Mouse (Mus musculus) frontal cortex, postnatal 10 days (tissue): ENCODE measurements at regions not wholly inside any gene's neighbourhood (a gene's known extent, or its start where the extent isn't known, plus 50 kb on each side); places are given as distances from the start of the nearest gene placed in this dataset.

Experiments used
- DNase-seq, 2 experiments: peaks; one replicate each; pipeline ENCODE4 v3.0.0; 2022; ENCODE audit warnings: low spot score in 2 of 2, mixed read lengths in 1 of 2

DNA sequence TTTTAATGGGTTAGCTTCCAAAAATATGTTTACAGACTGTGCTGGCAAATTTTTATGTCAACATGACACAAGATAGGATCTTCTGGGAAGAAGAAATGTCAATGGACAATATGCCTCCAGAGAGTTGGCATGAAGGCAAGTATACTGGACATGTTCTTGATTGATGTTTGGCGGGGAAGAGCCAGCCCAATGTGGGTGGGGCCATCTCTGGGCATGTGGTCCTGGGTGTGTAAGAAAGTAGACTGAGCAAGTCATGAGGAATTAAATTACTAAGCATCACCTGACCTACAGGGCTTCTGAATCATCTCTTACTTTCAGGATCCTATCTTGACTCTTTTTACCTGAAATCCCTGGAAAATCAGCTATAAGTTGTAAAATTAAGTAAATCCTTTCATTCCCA lies 525.0 kb upstream of the Grm7 start:
- no peak for DNase-seq

DNA sequence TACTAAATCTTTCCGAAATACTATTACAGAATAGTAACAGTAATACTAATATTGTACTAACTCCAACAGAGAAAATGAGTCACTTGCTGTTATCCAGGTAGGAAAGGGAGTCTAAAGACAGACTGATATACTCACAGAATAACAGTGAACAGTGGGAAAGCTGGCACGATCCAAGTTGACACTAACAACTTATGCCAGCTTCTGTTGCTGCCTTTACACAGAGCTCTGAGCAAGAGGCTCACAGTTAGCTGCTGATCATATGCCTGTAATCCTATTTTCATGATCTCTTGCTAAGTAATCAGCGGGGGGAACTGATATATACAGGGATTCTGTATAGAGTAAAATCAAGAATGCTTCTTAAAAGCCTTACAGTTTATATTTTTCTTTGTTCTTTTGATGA lies 513.1 kb upstream of the Grm7 start:
- DNase-seq = no peak

DNA sequence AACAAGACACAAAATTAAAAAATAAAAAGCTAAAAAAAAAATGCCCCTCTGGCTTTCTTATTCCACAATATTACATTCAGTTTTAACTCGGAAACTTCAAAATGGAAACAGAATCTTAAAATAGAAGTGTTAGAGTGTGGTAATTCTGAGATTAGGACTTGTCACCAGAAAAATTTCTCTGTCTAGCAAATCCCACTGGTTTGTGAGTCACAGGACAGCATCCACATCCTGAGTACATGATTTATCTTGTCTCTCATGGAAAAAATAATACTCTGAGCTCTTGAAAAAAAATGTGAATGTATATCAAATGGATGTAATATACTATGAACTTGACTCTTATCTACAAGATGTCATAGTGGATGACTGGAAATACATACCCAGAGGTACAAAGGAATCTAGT lies 511.8 kb upstream of the Grm7 start:
- DNase-seq = no peak

DNA sequence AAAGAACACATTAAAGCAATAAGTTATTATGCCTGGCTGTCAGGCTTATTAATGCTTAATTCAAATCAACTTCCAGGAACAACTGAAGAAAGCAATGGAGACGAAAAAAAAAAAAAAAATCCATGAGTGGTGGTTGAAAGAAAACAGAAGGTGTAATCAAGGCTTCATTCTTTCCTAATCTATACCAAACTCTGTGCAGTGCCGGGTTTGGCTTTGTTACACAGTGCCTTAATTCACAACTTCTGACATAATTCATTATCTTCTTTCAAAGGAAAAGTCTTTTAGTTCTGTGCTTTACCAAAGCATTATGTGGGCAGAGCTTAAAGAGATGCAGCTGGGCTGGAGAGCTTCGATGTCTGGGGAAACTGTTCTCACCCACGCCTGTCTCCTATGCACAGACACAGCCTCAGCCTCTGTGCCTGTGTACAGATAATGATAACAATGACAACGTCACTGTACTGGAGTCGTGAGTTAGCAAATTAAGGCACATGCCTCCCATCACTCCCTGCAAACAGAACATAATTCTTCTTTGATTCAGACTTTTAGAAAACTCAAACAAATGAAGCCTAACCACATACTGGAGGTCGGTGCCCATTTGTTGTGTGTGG lies 508.2 kb upstream of the Grm7 start:
- DNase-seq = peak in 1 of 2 experiments; percentile 20

DNA sequence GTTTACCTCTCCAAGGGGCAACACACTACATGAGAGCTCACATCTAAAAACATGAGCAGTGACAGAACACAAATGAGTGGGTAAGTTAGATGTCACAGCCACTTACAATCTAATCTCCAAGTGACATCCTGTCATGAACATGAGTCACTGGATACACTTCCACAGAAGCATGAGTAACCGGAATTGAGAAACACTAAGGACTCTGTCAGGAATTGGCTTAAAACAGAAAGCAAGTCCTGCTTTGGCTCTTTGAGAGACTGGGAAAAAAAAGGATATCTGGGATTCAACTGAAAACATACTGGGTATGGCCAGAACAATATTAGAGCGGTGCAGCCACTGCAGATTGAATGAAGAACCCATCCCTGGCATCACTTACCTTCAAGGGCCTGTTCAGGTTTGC lies 506.0 kb upstream of the Grm7 start:
- DNase-seq = no peak

DNA sequence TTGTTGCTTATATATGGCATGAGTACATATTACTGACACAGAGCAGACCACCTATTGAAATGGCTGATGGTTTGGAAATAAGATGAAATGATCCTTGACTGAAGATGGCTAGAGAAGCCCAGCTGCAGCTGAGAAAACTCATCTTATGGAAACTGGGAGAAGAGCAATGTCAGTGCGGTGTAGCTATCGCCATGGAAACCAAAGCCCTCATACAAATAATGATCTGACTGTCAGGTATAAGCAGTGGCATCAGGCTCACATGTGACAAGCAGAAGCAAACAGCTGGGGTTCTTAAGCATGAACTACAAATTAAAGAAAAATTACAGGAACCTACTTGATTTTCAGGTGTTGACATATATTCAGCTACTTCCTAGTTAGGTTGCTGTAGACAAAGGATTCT lies 476.8 kb upstream of the Grm7 start:
- no peak for DNase-seq

DNA sequence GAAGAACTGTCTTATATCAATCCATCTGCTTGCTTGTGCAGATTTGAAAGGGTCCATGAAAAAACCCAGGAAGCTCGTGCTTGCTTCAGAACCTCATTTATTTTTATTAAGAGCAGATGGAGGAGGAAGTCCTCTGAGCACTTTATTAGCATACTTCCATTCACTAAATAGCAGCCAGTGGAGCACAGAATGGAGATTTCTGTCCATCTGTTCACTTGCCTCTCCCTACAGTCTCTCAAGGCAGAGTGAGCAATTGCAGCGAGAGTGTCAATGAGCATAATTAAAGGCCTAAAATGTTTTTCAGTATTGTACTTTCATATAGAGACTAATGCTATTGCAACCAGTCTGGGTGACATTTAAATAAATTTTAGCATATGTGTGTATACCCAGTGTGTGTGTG lies 439.4 kb upstream of the Grm7 start:
- no peak for DNase-seq

DNA sequence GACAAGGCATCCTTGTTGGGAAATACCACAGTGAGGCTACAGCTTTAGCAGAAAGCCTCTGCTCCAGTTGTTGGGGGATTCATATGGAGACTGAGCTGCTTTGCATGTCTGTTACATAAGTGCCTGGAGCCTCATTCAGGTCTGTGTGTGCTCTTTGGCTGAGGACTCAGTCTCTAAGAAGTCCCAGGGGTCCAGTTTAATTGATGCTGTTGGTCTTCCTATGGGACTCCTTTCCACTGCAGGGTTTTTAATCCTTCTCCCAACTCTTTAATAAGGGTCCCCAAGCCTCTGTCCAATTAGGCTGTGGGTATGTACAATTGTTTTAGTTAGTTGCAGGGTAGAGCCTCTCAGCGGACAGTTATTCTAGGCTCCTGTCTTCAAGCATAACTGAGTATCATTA lies 436.6 kb upstream of the Grm7 start:
- DNase-seq = no peak

DNA sequence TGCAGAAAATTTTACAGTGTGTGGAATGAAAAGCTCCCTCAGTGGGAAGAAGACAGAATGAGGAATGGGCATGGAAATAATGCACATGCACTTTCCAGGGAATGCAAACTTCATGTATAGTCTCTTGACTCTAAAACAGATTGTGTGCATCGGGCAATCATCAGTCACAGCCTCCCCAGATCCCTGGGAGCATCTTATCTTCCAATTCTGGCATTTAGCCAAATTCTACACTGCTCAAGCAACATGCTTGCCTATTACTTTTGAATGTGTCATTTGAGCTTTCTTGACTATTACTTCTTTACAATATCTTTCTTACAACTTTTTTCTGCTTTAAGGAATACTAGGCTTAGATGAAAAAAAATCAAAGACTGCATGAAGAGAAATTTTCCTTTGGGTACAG lies 397.9 kb upstream of the Grm7 start:
- DNase-seq = no peak

DNA sequence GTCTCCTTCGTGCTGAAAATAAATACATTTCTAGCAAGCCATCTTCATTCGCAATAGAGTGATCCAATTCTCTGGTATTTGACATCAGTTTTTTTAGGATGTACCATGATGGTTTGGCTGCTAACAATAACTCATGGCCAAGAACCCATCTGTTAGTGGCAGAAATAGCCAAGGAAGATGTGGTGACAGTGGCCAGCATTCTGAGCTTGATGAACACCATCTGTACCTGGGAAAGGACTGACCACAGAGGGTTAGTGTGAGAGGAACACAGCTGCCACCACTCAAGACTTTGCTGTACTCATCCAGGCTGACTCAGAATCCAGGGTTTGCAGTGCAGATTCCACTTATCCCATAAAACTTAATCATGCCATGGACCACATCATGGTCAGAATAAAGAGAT lies 348.8 kb upstream of the Grm7 start:
- DNase-seq = no peak
